Mouse (Mus musculus): ENCODE measurements around the gene Ptges2.
"Not testable (repeated sequence)": the region's sequence is repeated elsewhere in the genome, so short reads cannot be mapped to it uniquely, and the experiment has no call there.

Gene Ptges2

DNA sequence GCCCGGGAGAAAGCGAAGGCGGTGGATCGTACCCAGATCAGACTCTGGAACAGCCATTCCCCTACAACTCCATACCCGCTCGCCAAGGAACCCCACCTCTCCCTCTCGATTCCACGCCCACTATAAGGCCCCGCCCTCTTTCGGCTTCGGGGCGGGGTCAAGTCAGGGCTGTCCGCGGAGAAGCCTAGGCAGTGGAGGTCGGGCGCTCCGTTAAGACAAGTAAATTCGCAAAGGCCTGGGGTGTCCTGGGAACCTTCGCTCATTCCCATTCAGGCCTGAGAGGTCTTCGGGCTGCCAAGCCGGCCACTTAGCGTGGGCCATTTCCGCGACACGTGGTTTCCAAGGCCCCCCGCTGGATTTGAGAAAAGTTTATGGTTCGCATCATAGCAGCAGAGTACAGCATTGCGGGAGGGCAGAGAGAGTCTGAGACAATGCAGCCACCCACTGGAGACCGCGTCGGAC lies at the start of gene Ptges2:
Gene Ptges2 (plus strand): TSS at position 413 of the 462 bp plus-strand sequence.
- in situ Hi-C loops (cut with MboI, MseI) = no loop called here

DNA sequence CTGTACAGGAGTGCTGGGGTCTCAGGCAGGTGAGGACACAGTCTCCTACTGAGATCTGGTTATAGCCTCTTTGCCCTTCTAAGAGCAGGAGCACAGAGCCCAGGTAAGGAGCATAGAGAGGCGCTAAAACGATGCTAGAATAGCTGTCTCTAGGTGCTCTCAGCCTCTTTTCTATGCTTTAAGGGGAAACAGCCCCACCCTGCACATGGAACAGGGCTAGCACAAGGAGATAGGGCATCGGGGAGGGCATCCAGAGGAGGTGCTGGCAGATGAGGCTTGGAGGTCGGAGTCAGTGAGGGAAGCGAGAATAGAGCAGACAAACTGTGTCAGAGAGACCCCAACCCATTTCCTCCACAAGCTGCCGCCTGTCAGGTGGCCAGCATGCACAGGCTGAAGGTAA lies 48.7 kb upstream of the Ptges2 start:
- in situ Hi-C loops (cut with MboI, MseI) = no loop called here

DNA sequence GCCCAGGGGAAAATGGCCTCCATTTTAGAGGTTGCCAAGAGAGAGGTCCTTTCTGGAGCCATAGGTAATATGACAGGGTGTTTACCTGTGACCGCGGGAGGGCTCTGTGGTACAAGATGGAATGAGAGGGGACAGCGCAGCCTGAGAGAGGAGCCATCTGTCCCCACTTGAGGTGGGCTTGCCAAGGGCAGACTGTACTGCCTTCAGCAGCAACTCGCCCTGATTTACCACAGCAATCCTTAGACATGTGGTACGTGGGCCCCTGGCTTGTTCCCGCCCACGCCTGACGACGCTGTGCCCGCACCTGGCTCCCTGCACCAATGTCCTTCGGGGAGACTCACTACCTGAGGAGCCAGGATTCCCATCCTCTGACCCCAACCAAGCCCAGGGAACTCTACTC lies 47.4 kb upstream of the Ptges2 start:
- in situ Hi-C loops (cut with MboI, MseI) = no loop called here

DNA sequence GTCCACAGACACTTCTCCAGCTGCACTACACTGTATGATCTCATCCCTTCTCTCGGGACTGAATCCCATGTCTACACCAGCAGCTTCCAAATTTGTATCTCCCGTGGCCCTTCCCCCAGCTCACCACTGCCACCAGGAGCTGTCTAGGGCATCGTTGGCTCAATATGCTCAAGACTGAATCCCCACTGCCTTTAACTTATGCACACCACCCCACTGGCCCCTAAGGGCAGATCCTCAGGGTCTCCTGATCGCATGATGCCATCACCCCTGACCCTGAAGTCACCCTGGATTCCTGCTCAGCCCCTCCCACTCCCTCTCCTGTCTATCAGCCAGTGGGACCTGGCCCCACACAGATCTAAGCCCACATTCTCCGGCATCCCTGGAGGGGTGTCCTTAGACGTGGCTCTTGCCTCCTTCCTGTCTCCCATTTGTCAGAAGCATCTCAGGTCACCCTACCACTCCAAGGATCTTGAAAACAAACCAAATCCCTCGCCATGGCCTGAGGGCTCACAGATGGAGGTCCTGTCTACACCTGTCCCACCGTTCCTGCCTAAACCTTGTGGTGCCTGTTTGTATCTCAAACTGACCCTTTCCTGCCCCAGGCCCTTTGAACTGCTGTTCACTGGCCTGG lies 46.0 kb upstream of the Ptges2 start:
- in situ Hi-C loops (cut with MboI, MseI) = no loop called here

DNA sequence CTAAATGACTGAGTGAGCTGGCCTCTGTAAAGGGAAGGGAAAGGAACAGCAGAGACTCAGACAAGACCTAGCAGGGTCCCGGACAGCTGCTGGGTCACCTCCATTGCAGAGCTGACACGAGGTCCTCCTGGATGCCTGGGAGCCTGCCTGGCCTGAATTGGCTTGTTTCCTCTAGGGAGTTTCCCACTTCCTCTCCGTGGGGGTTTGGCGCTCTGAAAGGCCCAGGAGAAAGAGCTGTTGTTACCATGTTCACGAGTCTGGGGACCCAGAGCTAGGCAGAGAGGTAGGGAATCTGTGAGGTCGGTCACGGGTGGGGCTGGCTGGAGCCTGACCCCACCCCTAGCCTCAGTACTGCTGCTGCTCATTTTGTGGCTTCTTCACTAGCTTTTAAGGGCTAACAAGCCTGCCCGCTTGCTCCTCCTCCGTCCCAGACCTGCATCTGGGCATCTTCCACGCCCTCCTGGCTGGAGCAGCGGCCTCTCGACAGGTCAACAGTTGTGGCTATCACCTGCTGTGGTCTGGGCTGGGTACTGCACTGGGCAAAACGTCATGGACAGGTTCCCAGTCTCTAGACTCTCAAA lies 45.1 kb upstream of the Ptges2 start:
- in situ Hi-C loops (cut with MboI, MseI) = no loop called here

DNA sequence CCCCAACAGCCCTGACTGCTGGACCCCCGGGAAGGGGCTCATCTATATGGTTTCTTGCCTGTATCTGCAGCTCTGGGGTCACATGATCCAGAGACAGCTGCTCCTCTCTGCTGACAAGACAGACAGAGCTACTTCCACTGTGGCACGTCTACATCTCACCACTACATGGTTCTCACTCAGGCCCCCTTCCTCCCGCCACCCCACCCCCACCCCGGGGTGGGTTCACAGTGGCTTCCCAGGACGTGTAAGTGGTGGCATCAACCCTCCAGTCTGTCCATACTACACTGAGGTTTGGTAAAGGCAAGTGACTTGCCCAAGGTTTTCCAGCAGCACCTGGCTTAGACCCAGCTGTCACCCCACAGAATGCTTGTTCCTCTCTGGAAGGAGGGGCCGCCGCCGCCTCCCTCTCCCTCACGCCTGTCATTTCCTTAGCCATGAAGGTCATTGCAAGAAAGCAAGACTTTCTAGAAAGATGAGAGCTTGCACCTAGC lies 44.2 kb upstream of the Ptges2 start:
- in situ Hi-C loops (cut with MboI, MseI) = no loop called here

DNA sequence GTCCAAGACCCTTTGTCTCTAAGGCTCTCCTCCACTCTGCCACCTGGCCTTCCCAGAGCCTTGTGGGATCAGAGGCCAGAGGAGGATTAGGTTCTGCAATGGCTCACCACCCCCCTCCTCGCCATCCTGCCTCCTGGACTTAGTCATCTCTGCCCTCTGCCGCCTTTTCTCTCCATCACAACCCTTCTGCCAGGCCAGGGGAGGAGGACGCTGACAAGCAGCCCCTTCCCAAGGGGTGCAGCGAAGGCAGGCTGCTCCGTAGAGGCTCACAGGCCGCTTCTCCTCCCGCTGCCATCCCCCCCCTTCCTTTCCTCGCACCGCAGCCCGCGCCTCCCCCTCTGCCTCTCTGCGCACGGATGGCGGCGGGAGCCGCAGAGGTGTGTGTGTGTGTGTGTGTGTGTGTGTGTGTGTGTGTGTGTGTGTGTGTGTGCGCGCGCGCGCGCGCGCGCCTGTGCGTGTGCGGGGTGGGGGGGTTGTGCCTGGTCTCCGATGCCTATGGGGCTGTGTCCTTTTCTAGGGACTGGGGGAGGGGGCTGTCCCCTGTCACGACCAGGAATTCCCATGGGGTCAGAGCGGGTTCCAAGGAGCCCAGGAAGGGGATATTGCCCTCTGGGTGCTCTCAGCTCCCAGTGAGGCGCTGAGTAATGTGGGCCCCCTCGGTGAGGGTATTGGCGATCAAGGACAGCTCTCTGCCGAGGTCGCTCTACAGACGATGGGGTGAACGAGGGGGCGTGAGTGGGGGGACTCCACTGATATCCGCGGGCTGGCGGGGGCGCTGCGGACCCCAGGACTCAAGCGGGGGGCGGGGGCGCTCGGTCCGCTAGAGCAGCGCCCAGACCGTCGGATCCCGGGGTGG lies 43.3 kb upstream of the Ptges2 start, which contains the start of gene Ciz1:
Gene Ciz1 (plus strand): TSS at position 177 of the 856 bp plus-strand sequence.
- in situ Hi-C loops (cut with MboI, MseI) = no loop called here

DNA sequence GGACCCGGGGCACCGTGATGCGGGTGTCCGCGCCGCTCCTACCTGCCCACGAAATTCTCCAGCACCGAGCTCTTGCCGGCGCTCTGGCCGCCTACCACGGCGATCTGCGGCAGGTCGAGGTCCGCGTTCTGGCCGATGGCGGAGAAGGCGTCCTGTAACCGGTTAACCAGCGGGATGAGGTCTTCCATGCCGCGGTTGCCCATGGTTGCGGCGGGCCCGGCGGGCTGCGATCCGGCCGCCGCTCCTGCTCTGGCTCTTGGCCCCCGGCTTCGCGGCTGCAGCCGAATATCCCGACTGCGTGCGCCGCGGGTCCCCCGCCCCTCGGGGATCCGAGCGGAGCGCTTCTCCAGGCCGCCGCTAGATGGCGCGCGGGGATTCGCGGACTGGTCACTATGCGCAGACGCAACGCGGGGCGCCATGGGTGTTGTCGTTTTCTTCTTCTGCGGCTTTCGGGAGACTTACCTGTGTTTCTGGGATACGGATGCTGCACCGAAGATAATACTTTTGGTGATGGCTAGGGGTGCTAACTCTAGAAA lies 42.6 kb upstream of the Ptges2 start, which contains the start of gene Dnm1:
Gene Dnm1 (minus strand): TSS at position 332 of the 536 bp plus-strand sequence.
- in situ Hi-C loops (cut with MboI, MseI) = no loop called here

DNA sequence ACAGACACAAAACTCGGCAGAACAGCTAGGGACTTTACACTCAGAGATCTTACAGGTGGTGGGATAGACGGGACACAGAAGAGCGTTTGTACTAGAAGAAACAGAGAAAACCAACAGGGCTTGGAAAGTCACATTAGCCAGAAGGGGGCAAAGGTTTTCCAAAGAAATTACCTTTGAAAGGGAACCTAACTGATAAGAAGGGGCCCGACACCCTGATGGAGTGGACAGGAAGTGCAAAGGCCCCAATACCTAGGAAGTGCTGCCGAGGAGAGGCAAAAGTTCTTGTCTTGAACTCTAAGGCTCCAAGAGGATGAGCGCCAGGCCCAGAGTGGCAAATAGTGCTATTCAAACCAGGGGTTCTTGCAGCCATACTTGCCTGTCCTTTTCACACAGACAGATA lies 41.9 kb upstream of the Ptges2 start:
- in situ Hi-C loops (cut with MboI, MseI) = no loop called here

DNA sequence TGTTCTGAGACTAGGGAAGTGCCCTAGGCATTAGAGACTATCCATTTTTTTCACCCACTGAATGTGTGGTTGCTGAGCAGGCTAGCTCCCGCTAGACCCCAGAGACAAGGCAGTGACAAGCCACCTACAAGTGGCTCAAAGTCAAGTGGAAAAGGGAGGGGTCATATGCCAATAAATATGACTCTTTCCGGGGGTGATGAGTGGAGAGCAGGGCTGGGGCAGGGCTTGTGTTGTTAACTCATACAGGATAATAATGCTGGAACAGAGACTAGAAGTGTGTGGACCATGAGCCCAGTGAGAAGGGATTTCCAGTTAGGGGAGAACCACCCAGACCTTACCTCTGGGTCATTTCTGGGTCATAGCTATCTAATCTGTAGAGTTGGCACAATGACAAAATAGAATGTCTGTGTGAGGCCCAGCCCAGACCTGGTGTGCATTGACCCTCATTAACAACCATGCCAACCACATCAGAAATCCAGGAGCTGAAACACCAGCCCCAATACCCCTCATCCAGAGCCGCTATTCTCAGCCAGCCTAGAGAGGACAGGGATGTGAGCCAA lies 41.3 kb upstream of the Ptges2 start:
- in situ Hi-C loops (cut with MboI, MseI) = no loop called here

DNA sequence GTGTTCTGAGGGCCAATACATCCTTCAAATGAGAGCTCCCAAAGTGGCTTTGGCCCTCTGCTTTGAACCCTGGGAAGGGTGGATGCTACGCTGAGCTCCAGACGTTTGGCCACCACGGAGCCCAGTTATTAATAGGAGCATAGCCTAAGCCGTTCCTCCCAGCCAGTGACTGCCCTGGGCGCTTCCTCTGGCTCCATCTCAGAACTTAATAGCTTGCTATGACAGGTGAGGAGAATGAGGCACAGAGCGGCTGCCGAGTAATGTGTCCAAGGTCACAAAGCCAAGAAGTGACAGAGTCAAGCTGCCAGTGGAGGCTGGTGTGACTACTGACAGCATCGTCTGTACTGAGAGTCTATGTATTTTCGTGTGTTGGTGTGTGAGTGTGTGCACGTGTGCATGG lies 39.5 kb upstream of the Ptges2 start:
- in situ Hi-C loops (cut with MboI, MseI) = no loop called here

DNA sequence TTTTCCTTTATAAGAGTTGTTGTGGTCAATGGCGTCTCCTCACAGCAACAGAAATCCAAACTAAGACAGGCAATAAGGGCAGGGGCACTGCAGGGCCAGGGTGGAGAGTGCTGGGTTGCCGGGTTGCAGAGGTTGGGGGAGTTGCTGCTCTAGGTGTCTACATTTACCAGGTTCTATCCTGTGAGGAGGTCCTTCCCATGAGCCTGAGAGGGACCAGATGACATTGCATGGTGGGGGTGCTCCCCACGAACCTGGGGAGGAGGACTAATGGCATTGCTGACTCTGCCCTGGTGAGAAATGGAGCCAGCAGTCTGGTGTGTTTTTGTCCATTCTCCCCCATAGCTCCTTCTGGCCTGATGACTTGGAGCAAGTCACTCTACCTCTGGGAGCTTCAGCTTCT lies 38.0 kb upstream of the Ptges2 start:
- in situ Hi-C loops (cut with MboI, MseI) = no loop called here

DNA sequence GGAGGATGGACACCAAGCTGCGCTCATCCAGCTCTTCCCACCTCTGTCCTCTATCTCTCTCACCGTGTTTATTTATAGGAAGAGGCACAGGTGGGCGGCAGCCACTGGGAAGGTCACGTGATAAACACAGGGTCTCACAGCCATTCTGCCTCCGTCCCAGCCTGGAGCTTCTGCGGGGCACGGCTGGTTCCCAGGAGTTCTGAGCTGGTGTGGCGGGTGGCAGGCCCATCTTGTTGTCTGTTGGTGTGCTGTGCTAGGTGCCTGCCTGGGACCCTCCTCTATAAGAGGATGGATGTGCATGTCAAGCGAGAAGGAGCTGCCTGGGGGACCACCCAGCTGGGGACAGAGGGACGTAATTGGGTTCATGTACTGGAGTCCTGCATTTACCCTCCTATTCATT lies 37.3 kb upstream of the Ptges2 start:
- in situ Hi-C loops (cut with MboI, MseI) = no loop called here

DNA sequence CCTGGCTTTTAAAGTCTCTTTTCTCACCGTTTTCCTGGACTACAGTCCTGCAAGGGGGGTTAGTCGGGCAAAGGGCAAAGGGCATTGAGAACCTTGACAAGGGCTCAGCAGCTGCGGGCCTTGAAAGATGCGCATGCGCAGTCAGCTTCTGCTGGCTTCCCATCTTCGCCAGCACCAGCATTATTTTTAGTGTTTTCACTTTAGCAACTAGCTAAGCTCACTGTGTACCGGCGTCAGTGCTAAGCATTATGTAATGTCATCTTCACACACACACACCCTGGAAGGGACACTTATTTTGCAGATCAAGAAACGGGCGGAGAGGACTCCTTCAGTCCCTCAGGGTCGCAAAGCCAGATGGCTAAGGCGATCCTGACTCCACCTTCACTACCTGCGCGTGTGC lies 35.0 kb upstream of the Ptges2 start:
- in situ Hi-C loops (cut with MboI, MseI) = no loop called here

DNA sequence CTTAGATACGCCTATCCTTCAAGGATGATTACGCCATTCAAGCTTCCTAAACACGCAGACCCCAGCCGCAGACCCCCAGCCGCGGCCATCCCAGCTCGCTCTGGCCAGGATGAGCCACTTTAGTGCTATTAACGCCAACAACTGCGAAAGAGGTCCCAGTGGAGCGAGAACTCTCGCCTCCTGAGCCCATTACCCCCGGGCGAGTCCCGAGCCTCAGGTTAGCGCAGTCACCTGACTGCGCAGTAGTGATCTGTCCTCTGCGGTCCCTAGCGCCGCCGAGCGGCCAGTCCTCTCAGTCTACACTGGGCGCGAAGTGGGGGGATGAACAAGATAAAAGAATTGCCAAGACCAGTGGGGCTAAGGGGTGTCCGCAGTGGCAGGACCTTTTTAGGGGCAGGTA lies 34.3 kb upstream of the Ptges2 start:
- in situ Hi-C loops (cut with MboI, MseI) = no loop called here

DNA sequence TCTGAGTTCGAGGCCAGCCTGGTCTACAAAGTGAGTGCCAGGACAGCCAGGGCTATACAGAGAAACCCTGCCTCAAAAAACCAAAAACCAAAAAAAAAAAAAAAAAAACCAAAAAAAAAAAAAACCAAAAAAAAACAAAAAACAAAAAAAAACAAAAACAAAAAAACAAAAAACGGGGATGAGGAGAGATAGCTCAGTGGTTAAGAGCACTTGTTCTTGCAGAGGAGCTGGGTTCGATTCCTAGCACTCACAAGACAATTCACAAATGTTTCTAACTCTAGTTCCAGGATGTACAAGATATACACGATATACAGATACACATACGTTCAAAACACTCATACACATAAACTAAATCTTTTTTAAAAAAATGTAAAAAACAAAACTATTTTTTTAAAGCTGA lies 33.4 kb upstream of the Ptges2 start:
- in situ Hi-C loops (cut with MboI, MseI) = not testable (repeated sequence)

DNA sequence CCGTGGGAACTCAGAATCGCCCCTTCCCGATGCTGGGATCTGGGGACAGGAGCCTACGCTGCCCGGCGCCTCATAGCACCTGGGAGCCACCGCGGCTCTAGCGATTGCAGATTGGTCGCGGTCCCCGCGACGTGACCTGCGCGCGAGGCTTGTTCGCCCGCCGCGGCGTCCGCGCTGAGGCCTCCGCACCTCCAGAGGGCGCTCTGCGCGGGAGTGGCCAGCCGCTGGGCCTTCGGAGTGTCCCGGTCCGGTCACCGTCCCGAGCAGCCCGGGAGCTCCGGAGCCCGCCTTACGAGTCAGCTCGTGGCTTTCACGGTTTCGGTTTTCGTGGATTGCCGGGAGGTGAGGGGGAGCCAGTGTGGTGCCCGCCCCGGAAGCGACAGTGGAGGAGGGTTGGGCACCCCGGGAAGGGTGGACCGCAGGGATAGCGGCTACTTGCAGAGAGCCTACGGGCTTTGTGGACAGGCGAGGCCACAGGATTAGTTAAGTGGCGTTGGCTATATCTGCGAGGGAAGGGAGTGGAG lies 32.8 kb upstream of the Ptges2 start:
- in situ Hi-C loops (cut with MboI, MseI) = no loop called here

DNA sequence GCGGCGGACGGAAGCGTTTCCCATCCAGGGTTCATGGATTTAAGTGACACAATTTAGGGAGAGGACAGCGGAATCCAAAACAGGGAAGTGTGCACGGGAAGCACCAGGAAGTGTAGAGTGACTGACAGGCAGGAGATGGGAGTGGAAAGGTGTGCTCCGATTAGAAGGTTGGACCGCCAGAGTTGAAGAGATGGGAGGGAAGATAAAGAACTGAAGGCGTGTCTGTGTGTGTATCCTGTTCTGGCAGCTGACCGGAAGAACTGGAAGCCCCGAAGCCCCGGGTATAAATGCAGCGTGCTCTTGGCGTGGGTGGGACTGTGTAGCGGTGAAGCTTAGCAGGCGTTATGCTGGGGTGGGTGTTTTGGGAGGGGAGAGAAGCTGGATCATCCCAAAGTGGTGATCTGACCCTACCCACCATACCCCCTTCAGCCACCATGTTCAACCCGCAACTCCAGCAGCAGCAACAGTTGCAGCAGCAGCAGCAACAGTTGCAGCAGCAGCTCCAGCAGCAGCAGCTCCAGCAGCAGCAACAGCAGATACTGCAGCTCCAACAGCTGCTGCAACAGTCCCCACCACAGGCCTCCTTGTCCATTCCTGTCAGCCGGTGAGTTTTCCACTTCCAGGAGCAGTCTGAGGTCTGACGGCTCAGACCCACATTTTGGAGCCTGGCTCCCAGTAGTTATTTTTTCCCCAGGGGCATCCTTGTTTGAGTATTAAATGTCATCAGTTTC lies 32.2 kb upstream of the Ptges2 start:
- in situ Hi-C loops (cut with MboI, MseI) = no loop called here

DNA sequence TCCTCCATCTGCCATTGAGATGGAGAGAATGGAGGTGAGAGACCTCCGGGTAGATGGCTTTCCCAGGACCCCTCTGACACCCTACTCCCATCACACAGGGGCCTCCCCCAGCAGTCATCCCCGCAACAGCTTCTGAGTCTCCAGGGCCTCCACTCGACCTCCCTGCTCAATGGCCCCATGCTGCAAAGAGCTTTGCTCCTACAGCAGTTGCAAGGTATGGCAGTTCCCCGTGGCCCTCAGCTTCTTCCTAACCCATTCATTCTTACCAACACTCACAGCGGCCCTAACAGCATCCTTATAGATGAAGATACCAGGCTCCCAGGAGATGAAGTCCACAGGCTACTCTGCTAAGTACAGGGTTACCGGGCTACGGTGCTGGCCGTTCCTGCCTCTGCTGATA lies 31.6 kb upstream of the Ptges2 start:
- in situ Hi-C loops (cut with MboI, MseI) = no loop called here

DNA sequence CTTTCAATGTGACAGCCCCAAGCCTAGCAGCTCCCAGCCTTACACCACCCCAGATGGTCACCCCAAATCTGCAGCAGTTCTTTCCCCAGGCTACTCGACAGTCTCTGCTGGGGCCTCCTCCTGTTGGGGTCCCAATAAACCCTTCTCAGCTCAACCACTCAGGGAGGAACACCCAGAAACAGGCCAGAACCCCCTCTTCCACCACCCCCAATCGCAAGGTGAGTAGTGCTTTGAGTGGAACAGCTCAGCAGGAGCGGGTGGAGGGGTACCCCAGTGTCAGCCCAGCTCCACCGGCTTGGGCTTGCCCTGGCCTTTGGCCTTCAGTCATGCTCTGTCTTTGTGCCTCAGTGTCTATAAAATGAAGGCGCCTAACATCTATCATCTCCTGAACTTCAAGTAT lies 28.4 kb upstream of the Ptges2 start:
- in situ Hi-C loops (cut with MboI, MseI) = no loop called here

DNA sequence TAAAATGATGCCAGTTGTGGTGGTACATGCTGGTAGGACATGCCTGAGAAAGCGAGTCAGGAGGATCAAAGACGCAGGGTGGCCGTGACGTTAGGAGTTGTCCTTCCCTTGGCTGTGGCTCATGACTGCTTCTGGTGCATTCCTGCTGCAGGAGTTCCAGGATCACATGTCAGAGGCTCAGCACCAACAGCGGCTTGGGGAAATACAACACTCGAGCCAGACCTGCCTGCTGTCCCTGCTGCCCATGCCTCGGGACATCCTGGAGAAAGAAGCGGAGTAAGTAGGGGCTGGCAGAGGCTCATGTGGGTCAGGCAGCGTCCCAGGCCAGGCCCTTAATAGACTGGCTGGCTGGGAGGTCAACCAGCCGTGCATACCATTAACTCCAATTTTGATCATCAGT lies 21.5 kb upstream of the Ptges2 start:
- in situ Hi-C loops (cut with MboI, MseI) = no loop called here

All from T-helper 1 cell (primary cell).